In the genomic region with DNA sequence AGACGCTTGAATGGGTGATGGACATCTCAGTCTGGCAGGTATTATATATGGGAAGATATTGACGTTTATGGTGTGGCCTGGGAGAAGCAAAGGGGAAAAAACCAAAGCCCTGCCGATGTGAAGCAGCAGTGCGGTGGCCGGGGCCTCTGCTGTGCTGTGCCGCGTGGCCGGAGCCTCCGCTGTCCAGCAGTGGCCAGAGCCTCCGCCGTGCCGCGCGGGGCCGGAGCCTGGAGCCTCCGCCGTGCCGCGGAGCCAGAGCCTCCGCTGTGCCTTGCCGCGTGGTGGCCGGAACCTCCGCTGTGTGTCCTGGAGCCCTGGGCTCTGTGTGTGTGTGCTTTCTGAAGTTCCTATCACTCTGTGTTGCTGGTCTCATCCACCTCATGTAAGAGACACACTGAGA, we compare ENCODE assay signal across 9 mouse cellular contexts. TPM values are rescaled to one million over a fixed set of nuclear protein-coding genes. Genes with fewer than 3 reads are reported as not detected.
DNase-seq lines count a peak whose midpoint lies in the region; ATAC-seq lines count a peak whose summit lies in the region.
"Had no signal": no experiment of that assay in that cellular context is flagged by ENCODE, and none has a peak within 500 bp of the region (broad histone marks: within the 10 kb centered on the region; RNA-seq: fewer than 3 reads in every experiment).

No protein-coding gene starts in this region.

- no peaks in the 10 kb centered on the region for H3K27me3 ChIP-seq in limb, embryonic 11.5 days (ENCODE audit: control insufficient read depth, insufficient read depth, low read length)
- no peaks in the 10 kb centered on the region for H3K27me3 ChIP-seq in stomach, embryonic 16.5 days (ENCODE audit: control insufficient read depth, insufficient read depth, low read length)

- no peak overlapping the region for H3K27ac ChIP-seq in limb, embryonic 11.5 days (replicated peaks; ENCODE audit: low read depth, low read length)
- H3K27ac ChIP-seq in stomach, embryonic 16.5 days (ENCODE audit: low read length): no peak overlapping the region
- H3K27ac ChIP-seq: liver, embryonic 14.5 days had no signal

- H3K9ac ChIP-seq in limb, embryonic 11.5 days (ENCODE audit: low read length): peak overlapping the region; percentile 45; the same call in 1 of the 2 replicates
- 0 out of 2 replicates have a peak overlapping the region, but pooled peaks have one; percentile 19 for H3K9ac ChIP-seq in stomach, embryonic 16.5 days (ENCODE audit: low read length)
- H3K9ac ChIP-seq: liver, embryonic 14.5 days had no signal

- H3K4me1 ChIP-seq in limb, embryonic 11.5 days (ENCODE audit: control insufficient read depth, insufficient read depth, low read length): no peaks in the 10 kb centered on the region
- H3K4me1 ChIP-seq in stomach, embryonic 16.5 days (ENCODE audit: control insufficient read depth, insufficient read depth, low read length): peaks cover 8% of the 10 kb centered on the region

- ATAC-seq in limb, embryonic 11.5 days (ENCODE audit: insufficient number of reproducible peaks, low FRiP score, low TSS enrichment, low read depth): no peak
- peak; percentile 33; the same call in 1 of the 2 replicates for ATAC-seq in stomach, embryonic 16.5 days (ENCODE audit: insufficient read depth, low FRiP score)

- peaks cover 3% of the 10 kb centered on the region; the same call in 1 of the 2 replicates for H3K9me3 ChIP-seq in limb, embryonic 11.5 days (ENCODE audit: control insufficient read depth, low read length)
- H3K9me3 ChIP-seq in stomach, embryonic 16.5 days (replicated peaks; ENCODE audit: control insufficient read depth, low read length): no peaks in the 10 kb centered on the region

- H3K36me3 ChIP-seq in limb, embryonic 11.5 days (ENCODE audit: control insufficient read depth, insufficient read depth, low read length): no peaks in the 10 kb centered on the region
- H3K36me3 ChIP-seq in stomach, embryonic 16.5 days (ENCODE audit: control insufficient read depth, insufficient read depth, low read length): peaks cover 4% of the 10 kb centered on the region; the same call in 1 of the 2 replicates

- DNase-seq in adrenal gland, adult 2 months: peak; percentile 49
- no peak for DNase-seq in adrenal gland, adult 8-10 months
- DNase-seq in retina, embryonic 14.5 days (ENCODE audit: low spot score): peak; percentile 26
- no peak for DNase-seq in retina, postnatal 1 day
- DNase-seq in limb, embryonic 11.5 days (ENCODE audit: low spot score): peak; percentile 28
- no peak for DNase-seq in right cerebral cortex, postnatal 36 days (ENCODE audit: low spot score in 2 of 2)
- DNase-seq in cerebellum, adult 9-10 months: no peak

- WGBS in limb, embryonic 11.5 days: 54% methylated on average over 24 of the region's 24 CpGs
- 53% methylated on average over 24 of the region's 24 CpGs for WGBS in stomach, embryonic 16.5 days

- H3K4me2 ChIP-seq in limb, embryonic 11.5 days (ENCODE audit: low read depth, severe bottlenecking): peak overlapping the region; percentile 47
- peak overlapping the region; percentile 34 for H3K4me2 ChIP-seq in stomach, embryonic 16.5 days (ENCODE audit: low read depth, low read length)

- no peak overlapping the region for H3K4me3 ChIP-seq in limb, embryonic 11.5 days (ENCODE audit: low read depth, low read length)
- peak overlapping the region; percentile 17; the same call in 1 of the 2 replicates for H3K4me3 ChIP-seq in stomach, embryonic 16.5 days (replicated peaks; ENCODE audit: low read length)

RNA-seq across cellular contexts. Expression of a gene that starts 17.9 kb away (rescaled TPM):
- total RNA-seq in adrenal gland, adult 2 months (2021): 10 to 100 TPM; 60.2 to 96.4 TPM
- polyA plus RNA-seq in adrenal gland, adult 2 months (2012; rRNA removed): 63.5 and 68.3 TPM in 2 replicates
- 100 to 1,000 TPM in 1 of 4 experiments, 10 to 100 TPM in 3; 72.2 to 108 (median 96.0) TPM for total RNA-seq in adrenal gland, adult 8-10 months (2022)
- 13.4 and 14.4 TPM in 2 replicates for polyA plus RNA-seq in limb, embryonic 11.5 days (2014; fragmentation: Nextera tagmentation; extraction: Ambion mirVana)
- 7.9 and 8.7 TPM in 2 replicates for polyA plus RNA-seq in stomach, embryonic 16.5 days (2015; fragmentation: Nextera tagmentation; extraction: Ambion mirVana)

Comparison
In these comparisons a context has a peak if more than half of its experiments do, and no peak if none do; other contexts are left out.
1. DNase-seq: peak in adrenal gland, adult 2 months (single experiment), retina, embryonic 14.5 days (single experiment) and limb, embryonic 11.5 days (single experiment); none in adrenal gland, adult 8-10 months (single experiment), retina, postnatal 1 day (single experiment), right cerebral cortex, postnatal 36 days (0 of 2) and cerebellum, adult 9-10 months (single experiment).